Mouse (Mus musculus) spleen, postnatal 36 days (tissue): ENCODE results near the gene Wwc2.

Source experiments
- DNase-seq, 2 experiments: peaks; one replicate each; pipeline ENCODE4 v3.0.0; 2022; ENCODE audit warnings: low spot score in 2 of 2, mixed read lengths in 1 of 2

The Wwc2 gene

GRCm38 (mm10) chr8:47905256-47905655 is 85.5 kb downstream of the Wwc2 start:
- no peak for DNase-seq

GRCm38 (mm10) chr8:47904004-47904403 is 86.7 kb downstream of the Wwc2 start:
- DNase-seq, result no peak

GRCm38 (mm10) chr8:47902704-47903103 is 88.0 kb downstream of the Wwc2 start:
- no peak for DNase-seq

GRCm38 (mm10) chr8:47900361-47900760 is 90.4 kb downstream of the Wwc2 start:
- DNase-seq, result no peak

GRCm38 (mm10) chr8:47899891-47900290 is 90.8 kb downstream of the Wwc2 start:
- no peak for DNase-seq

- no peak for DNase-seq
Observed at GRCm38 (mm10) chr8:47892419-47892818, 98.3 kb downstream of the Wwc2 start.

GRCm38 (mm10) chr8:47891641-47892040 is 99.1 kb downstream of the Wwc2 start:
- DNase-seq, result no peak

- DNase-seq, result no peak
Observed at GRCm38 (mm10) chr8:47890814-47891210, 99.9 kb downstream of the Wwc2 start.

GRCm38 (mm10) chr8:47889936-47890813 is 100.5 kb downstream of the Wwc2 start:
- no peak for DNase-seq

GRCm38 (mm10) chr8:47888841-47889570 is 101.7 kb downstream of the Wwc2 start:
- no peak for DNase-seq

GRCm38 (mm10) chr8:47884306-47884705 is 106.4 kb downstream of the Wwc2 start:
- no peak for DNase-seq

- no peak for DNase-seq
Observed at GRCm38 (mm10) chr8:47883739-47884138, 107.0 kb downstream of the Wwc2 start.

GRCm38 (mm10) chr8:47878516-47878915 is 112.2 kb downstream of the Wwc2 start:
- DNase-seq, result no peak

- DNase-seq, result no peak
Observed at GRCm38 (mm10) chr8:47875865-47876264, 114.9 kb downstream of the Wwc2 start.

- DNase-seq, result no peak
Observed at GRCm38 (mm10) chr8:47874497-47875178, 116.1 kb downstream of the Wwc2 start.

- DNase-seq, result peak in 1 of 2 experiments; percentile 6
Observed at GRCm38 (mm10) chr8:47872361-47873107, 118.2 kb downstream of the Wwc2 start.

GRCm38 (mm10) chr8:47867067-47867466 is 123.7 kb downstream of the Wwc2 start:
- peak; percentile 59 to 61 for DNase-seq

GRCm38 (mm10) chr8:47866568-47866967 is 124.2 kb downstream of the Wwc2 start:
- no peak for DNase-seq

- no peak for DNase-seq
Observed at GRCm38 (mm10) chr8:47859259-47859658, 131.5 kb downstream of the Wwc2 start.

- DNase-seq, result no peak
Observed at GRCm38 (mm10) chr8:47853356-47853755, 137.4 kb downstream of the Wwc2 start.

GRCm38 (mm10) chr8:47852737-47853136 is 138.0 kb downstream of the Wwc2 start:
- DNase-seq, result no peak
